Mouse (Mus musculus) midbrain, embryonic 16.5 days (tissue): ENCODE results near the gene Slc48a1. TPM values are rescaled to one million over a fixed set of nuclear protein-coding genes. Genes with fewer than 3 reads are reported as not detected.

ENCODE experiments used
- ATAC-seq: fragments of 200-750 bp; cut with Nextera tagmentation; 2 replicates; pipeline ENCODE4 v1.8.0; 2017; ENCODE audit warnings: moderate TSS enrichment
- H3K27ac ChIP-seq: fragments of 300-500 bp; sonication (generic); 2 replicates; pipeline ENCODE4 v1.5.1; 2014; ENCODE audit warnings: mild to moderate bottlenecking, low read length, mixed read lengths
- H3K27me3 ChIP-seq: fragments of 300-500 bp; sonication (generic); 2 replicates; pipeline ENCODE4 v1.6.1; 2014; ENCODE audit warnings: low read depth, low read length, mixed read lengths; ENCODE audit not compliant: control insufficient read depth, insufficient read depth
- H3K36me3 ChIP-seq: fragments of 300-500 bp; sonication (generic); 2 replicates; pipeline ENCODE4 v1.6.1; 2014; ENCODE audit warnings: mild to moderate bottlenecking, low read length, moderate library complexity, mixed read lengths; ENCODE audit not compliant: control insufficient read depth, insufficient read depth
- H3K4me1 ChIP-seq: fragments of 300-500 bp; sonication (generic); 2 replicates; pipeline ENCODE4 v1.6.1; 2014; ENCODE audit warnings: mild to moderate bottlenecking, low read length, mixed read lengths; ENCODE audit not compliant: control insufficient read depth, insufficient read depth
- H3K4me2 ChIP-seq: fragments of 300-500 bp; sonication (generic); 2 replicates; pipeline ENCODE4 v1.6.1; 2014; ENCODE audit warnings: mild to moderate bottlenecking, low read length, mixed read lengths
- H3K4me3 ChIP-seq: fragments of 300-500 bp; sonication (generic); 2 replicates; pipeline ENCODE4 v1.5.1; 2014; ENCODE audit warnings: low read depth, mild to moderate bottlenecking, low read length, moderate library complexity, mixed read lengths
- H3K9ac ChIP-seq: fragments of 300-500 bp; sonication (generic); 2 replicates; pipeline ENCODE4 v1.6.1; 2014; ENCODE audit warnings: low read depth, low read length, mixed read lengths
- H3K9me3 ChIP-seq: fragments of 300-500 bp; sonication (generic); replicated peaks from 2 replicates; pipeline ENCODE4 v1.6.1; 2014; ENCODE audit warnings: mild to moderate bottlenecking, low read length, mixed read lengths; ENCODE audit not compliant: control insufficient read depth, poor library complexity, severe bottlenecking
- WGBS: fragments of 180-500 bp; shearing (Covaris S2); extraction: QIAGEN DNeasy Blood & Tissue Kit; methylation state at CpG from one replicate; pipeline ENCODE4 v1.1.7; 2014; 5-methylcytosine and 5-hydroxymethylcytosine counted together
- polyA plus RNA-seq: library from polyadenylated mRNA; unstranded; fragments of >200 nt; fragmentation: Nextera tagmentation; extraction: Ambion mirVana; gene quantifications from 2 replicates; pipeline ENCODE4 v1.2.1, GENCODE M21; 2015

The Slc48a1 gene
- polyA plus RNA-seq, 1 experiment from 2014 or later, result 100 TPM

GRCm38 (mm10) chr15:97821321-97821982 lies 43.1 kb downstream of the Slc48a1 start:
- Histone ChIP-seq H3K9me3 (no peaks in the 10 kb centered on the region), H3K9ac (no peak overlapping the region), H3K36me3 (no peaks in the 10 kb centered on the region), H3K27me3 (no peaks in the 10 kb centered on the region), H3K4me1 (peaks cover 41% of the 10 kb centered on the region), H3K4me2 (no peak overlapping the region), H3K4me3 (no peak overlapping the region), H3K27ac (no peak overlapping the region)
- no peak for ATAC-seq
- WGBS, result 65% methylated on average over 10 of the region's 10 CpGs

DNA sequence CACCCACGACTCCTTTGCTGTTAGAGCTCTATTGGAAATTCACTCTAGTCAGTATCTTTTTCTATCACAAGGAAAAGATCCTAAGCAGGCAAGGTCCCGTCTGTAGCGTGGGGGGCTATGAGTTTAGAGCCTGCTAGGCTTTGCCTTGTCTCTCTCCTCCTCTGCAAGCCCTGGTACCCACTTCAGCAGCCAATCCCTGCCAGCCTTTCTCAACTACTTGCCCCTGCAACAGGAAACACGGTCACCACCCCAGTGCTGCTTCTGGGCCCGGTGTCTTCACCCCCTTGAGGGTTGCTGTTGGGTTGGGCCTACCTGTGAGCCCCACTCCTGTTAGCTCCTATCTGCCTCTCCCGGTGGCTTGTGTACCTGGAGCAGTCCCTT lies 43.7 kb downstream of the Slc48a1 start:
- no peak for ATAC-seq
- no peaks in the 10 kb centered on the region for H3K9me3 ChIP-seq
- no peaks in the 10 kb centered on the region for H3K27me3 ChIP-seq
- H3K27ac ChIP-seq, result no peak overlapping the region
- H3K36me3 ChIP-seq, result no peaks in the 10 kb centered on the region
- peaks cover 42% of the 10 kb centered on the region for H3K4me1 ChIP-seq
- H3K9ac ChIP-seq, result no peak overlapping the region
- no peak overlapping the region for H3K4me3 ChIP-seq
- H3K4me2 ChIP-seq, result no peak overlapping the region
- 76% methylated on average over 6 of the region's 6 CpGs for WGBS

- H3K9ac ChIP-seq, result no peak overlapping the region
- 45% methylated on average over 10 of the region's 12 CpGs for WGBS
- ATAC-seq, result no peak
- no peak overlapping the region for H3K4me2 ChIP-seq
- peaks cover 47% of the 10 kb centered on the region for H3K4me1 ChIP-seq
- H3K4me3 ChIP-seq, result no peak overlapping the region
- no peaks in the 10 kb centered on the region for H3K27me3 ChIP-seq
- H3K9me3 ChIP-seq, result no peaks in the 10 kb centered on the region
- H3K27ac ChIP-seq, result no peak overlapping the region
- H3K36me3 ChIP-seq, result no peaks in the 10 kb centered on the region
Measured at GRCm38 (mm10) chr15:97822545-97823228, 44.4 kb downstream of the Slc48a1 start.

DNA sequence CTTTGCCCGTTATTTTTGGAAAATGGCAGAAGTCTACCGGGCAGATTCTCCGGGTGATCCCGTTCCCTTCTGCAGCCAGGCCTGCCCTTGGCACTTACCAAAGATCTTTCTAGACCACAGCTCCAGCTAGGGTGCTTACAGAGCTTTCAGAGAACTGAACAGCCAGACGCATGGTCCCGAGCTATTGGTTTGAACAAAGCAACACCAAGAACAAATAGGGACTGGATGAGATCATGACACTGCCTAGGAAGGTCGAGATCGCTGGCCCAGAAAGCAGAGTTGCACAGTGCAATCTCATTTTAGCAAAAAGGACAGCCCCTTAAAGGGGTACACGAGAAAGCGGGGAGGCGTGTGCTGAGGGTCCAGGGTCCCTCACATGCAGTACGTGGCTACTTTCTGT lies 45.2 kb downstream of the Slc48a1 start:
- Histone ChIP-seq H3K9ac (no peak overlapping the region), H3K4me2 (no peak overlapping the region), H3K4me1 (peaks cover 52% of the 10 kb centered on the region), H3K4me3 (no peak overlapping the region), H3K9me3 (no peaks in the 10 kb centered on the region), H3K27me3 (no peaks in the 10 kb centered on the region), H3K27ac (no peak overlapping the region), H3K36me3 (no peaks in the 10 kb centered on the region)
- 59% methylated on average over 12 of the region's 12 CpGs for WGBS
- ATAC-seq, result no peak

- WGBS, result 86% methylated on average over 6 of the region's 6 CpGs
- Histone ChIP-seq H3K36me3 (no peaks in the 10 kb centered on the region), H3K27ac (no peak overlapping the region), H3K9ac (no peak overlapping the region), H3K9me3 (no peaks in the 10 kb centered on the region), H3K4me2 (no peak overlapping the region), H3K4me1 (peaks cover 58% of the 10 kb centered on the region), H3K27me3 (no peaks in the 10 kb centered on the region), H3K4me3 (no peak overlapping the region)
- no peak for ATAC-seq
Measured at GRCm38 (mm10) chr15:97824042-97824441, 45.7 kb downstream of the Slc48a1 start.

GRCm38 (mm10) chr15:97825071-97825940 lies 47.0 kb downstream of the Slc48a1 start:
- ATAC-seq, result no peak
- no peaks in the 10 kb centered on the region for H3K9me3 ChIP-seq
- H3K4me3 ChIP-seq, result peak overlapping the region; percentile 8; the same call in 1 of the 2 replicates
- peaks cover 70% of the 10 kb centered on the region for H3K4me1 ChIP-seq
- no peak overlapping the region for H3K27ac ChIP-seq
- peak overlapping the region; percentile 36 for H3K9ac ChIP-seq
- 12% methylated on average over 29 of the region's 29 CpGs for WGBS
- H3K4me2 ChIP-seq, result peak overlapping the region; percentile 41
- H3K36me3 ChIP-seq, result no peaks in the 10 kb centered on the region
- H3K27me3 ChIP-seq, result no peaks in the 10 kb centered on the region

GRCm38 (mm10) chr15:97825941-97826587 lies 47.7 kb downstream of the Slc48a1 start:
- Histone ChIP-seq H3K9ac (peak overlapping the region; percentile 36; the same call in 1 of the 2 replicates), H3K4me3 (no peak overlapping the region), H3K4me2 (peak overlapping the region; percentile 41; the same call in 1 of the 2 replicates), H3K9me3 (no peaks in the 10 kb centered on the region), H3K27me3 (no peaks in the 10 kb centered on the region), H3K36me3 (no peaks in the 10 kb centered on the region), H3K4me1 (peaks cover 73% of the 10 kb centered on the region), H3K27ac (no peak overlapping the region)
- ATAC-seq, result no peak
- WGBS, result 31% methylated on average over 12 of the region's 12 CpGs

- H3K9me3 ChIP-seq, result no peaks in the 10 kb centered on the region
- no peaks in the 10 kb centered on the region for H3K27me3 ChIP-seq
- ATAC-seq, result no peak
- H3K9ac ChIP-seq, result no peak overlapping the region
- no peak overlapping the region for H3K27ac ChIP-seq
- H3K4me2 ChIP-seq, result no peak overlapping the region
- WGBS, result 74% methylated on average over 5 of the region's 5 CpGs
- H3K36me3 ChIP-seq, result no peaks in the 10 kb centered on the region
- H3K4me1 ChIP-seq, result peaks cover 73% of the 10 kb centered on the region
- no peak overlapping the region for H3K4me3 ChIP-seq
Measured at GRCm38 (mm10) chr15:97826588-97827261, 48.4 kb downstream of the Slc48a1 start.
